Mouse (Mus musculus) testis, adult 2 months (tissue): ENCODE measurements around the gene Nap1l1.

Source experiments
- CTCF ChIP-seq: fragments of 200-500 bp; IDR thresholded peaks from 2 replicates; pipeline ENCODE4 v1.5.1; 2012; ENCODE audit warnings: low read depth, mild to moderate bottlenecking, inconsistent platforms, low read length, moderate library complexity; ENCODE audit not compliant: control insufficient read depth, insufficient read depth, insufficient replicate concordance
- POLR2A ChIP-seq: fragments of 200-500 bp; IDR thresholded peaks from 2 replicates; pipeline ENCODE4 v1.6.1; 2012; ENCODE audit warnings: low read depth, mild to moderate bottlenecking, inconsistent platforms, low read length, moderate library complexity; ENCODE audit not compliant: control insufficient read depth

- TF ChIP-seq CTCF (no peak), POLR2A (no peak)
Observed at GRCm38 (mm10) chr10:111518350-111518749, 45.3 kb downstream of the Nap1l1 start.
